In the genomic region with DNA sequence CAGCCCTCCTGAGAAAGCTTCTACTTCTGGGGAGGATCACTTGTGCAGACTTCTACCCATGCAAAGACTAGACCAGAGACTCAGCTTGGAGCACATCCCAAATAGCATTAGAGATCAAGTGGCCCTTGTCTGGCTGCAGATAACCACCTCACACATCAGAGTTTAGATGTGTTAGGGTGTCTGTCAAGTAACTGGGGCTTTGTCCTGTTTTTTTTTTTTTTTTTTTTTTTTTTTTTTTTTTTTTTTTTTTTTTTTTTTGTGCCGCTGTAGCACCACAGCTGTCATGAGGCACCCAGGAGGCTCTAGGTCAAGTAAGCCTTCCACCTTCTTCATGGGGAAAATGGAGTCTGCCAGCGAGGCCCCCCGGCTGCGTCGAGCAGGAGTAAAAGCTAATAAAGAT, we compare ENCODE assay signal across 35 mouse cellular contexts.
"Had no signal": no experiment of that assay in that cellular context is flagged by ENCODE, and none has a peak within 500 bp of the region (broad histone marks: within the 10 kb centered on the region; RNA-seq: fewer than 3 reads in every experiment).

No protein-coding gene starts in this region.

- H3K4me3 ChIP-seq: heart, embryonic 10.5 days; heart, embryonic 12.5 days; heart, embryonic 13.5 days; heart, embryonic 15.5 days; hindbrain, embryonic 10.5 days; hindbrain, embryonic 12.5 days; hindbrain, embryonic 13.5 days; hindbrain, embryonic 15.5 days; intestine, embryonic 15.5 days; kidney, embryonic 15.5 days; layer of hippocampus, adult 2 months had no signal

- H3K27me3 ChIP-seq: heart, embryonic 12.5 days; hindbrain, embryonic 12.5 days; hindbrain, embryonic 13.5 days; hindbrain, embryonic 15.5 days; intestine, embryonic 15.5 days; kidney, embryonic 15.5 days had no signal

- H3K4me1 ChIP-seq: hindbrain, embryonic 12.5 days; hindbrain, embryonic 13.5 days; hindbrain, embryonic 15.5 days had no signal

- H3K4me2 ChIP-seq: heart, embryonic 11.5 days; heart, embryonic 12.5 days; heart, embryonic 13.5 days; heart, embryonic 15.5 days; hindbrain, embryonic 12.5 days; hindbrain, embryonic 13.5 days; hindbrain, embryonic 14.5 days; hindbrain, embryonic 15.5 days; intestine, embryonic 15.5 days; kidney, embryonic 15.5 days had no signal

- DNase-seq: heart, postnatal 10 days; heart, postnatal 14 days; heart, postnatal 36 days; heart, postnatal 4 days; kidney, adult 11 months; kidney, adult 18-20 months; kidney, adult 2 months; kidney, adult 8-10 months; kidney, adult 9 months; kidney, postnatal 10 days; kidney, postnatal 14 days; kidney, postnatal 25 days; kidney, postnatal 36 days; kidney, postnatal 4 days; layer of hippocampus, adult 9-11 months; layer of hippocampus, postnatal 36 days had no signal

- H3K36me3 ChIP-seq: heart, embryonic 10.5 days; heart, embryonic 12.5 days; heart, embryonic 15.5 days; hindbrain, embryonic 10.5 days; hindbrain, embryonic 12.5 days; hindbrain, embryonic 13.5 days; hindbrain, embryonic 15.5 days; intestine, embryonic 15.5 days; kidney, embryonic 15.5 days had no signal

- H3K9me3 ChIP-seq: heart, embryonic 10.5 days; heart, embryonic 15.5 days; hindbrain, embryonic 10.5 days; hindbrain, embryonic 12.5 days; hindbrain, embryonic 13.5 days; hindbrain, embryonic 15.5 days; intestine, embryonic 15.5 days; kidney, embryonic 15.5 days had no signal

- H3K9ac ChIP-seq: heart, embryonic 12.5 days; heart, embryonic 13.5 days; heart, embryonic 15.5 days; hindbrain, embryonic 12.5 days; hindbrain, embryonic 13.5 days; hindbrain, embryonic 14.5 days; hindbrain, embryonic 15.5 days; intestine, embryonic 15.5 days; kidney, embryonic 15.5 days had no signal

- H3K27ac ChIP-seq: heart, embryonic 15.5 days; hindbrain, embryonic 12.5 days; hindbrain, embryonic 13.5 days; hindbrain, embryonic 14.5 days; hindbrain, embryonic 15.5 days; hindbrain, postnatal 0 days; intestine, embryonic 15.5 days; kidney, embryonic 15.5 days; kidney, postnatal 0 days; layer of hippocampus, adult 2 months had no signal

- ATAC-seq: hindbrain, embryonic 16.5 days; inflammation-experienced regulatory T-cells, adult 6 months; intestine, embryonic 15.5 days; intestine, embryonic 16.5 days; intestine, postnatal 0 days had no signal
